Mouse (Mus musculus) cerebellum, postnatal 36 days (tissue): ENCODE measurements at regions not wholly inside any gene's neighbourhood (a gene's known extent, or its start where the extent isn't known, plus 50 kb on each side); places are given as distances from the start of the nearest gene placed in this dataset.
A peak's percentile ranks its signal among the peaks of the same experiment; 100 is the strongest.

ENCODE experiments used
- DNase-seq, 2 experiments: peaks; one replicate each; pipeline ENCODE4 v3.0.0; 2021 to 2022; ENCODE audit warnings: mixed read lengths in 2 of 2

DNA sequence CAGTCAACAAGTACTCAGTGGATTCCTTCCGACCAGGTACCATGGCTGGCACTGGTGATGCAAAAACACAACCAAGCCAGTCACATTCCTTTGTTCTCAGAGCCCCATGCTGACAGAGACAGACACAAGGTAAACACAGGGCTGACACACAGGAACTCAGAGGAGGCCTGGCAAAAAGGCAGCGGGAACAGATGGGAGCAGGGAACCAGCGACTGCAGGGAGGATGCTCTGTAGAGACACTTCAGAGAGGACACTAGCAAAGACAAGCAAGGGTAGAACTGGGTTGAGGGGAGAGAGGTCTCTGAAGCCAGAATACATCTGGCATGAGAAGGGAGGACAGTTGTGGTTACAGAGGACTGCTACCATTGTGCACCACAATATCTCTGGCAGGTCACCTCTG lies 133.6 kb downstream of the Tex36 start:
- peak; percentile 83 to 84 for DNase-seq

DNA sequence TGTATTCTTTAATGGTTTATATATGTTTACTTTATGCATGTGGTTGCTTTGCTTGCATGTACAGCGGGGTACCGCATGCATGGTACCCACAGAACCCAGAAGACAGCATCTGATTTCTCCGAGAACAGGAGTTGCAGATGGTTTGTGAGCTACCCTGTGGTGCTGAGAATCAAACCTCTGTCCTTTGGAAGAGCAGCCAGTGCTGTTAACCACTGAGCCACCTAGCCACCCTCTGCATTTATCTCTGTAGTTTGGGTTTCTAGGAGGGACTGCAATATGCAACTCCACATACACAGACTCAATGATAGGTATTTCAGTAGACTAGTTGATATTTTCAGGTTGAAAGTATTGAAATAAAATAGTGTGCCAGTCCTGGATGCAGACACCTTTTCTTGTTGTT lies 134.4 kb downstream of the Tex36 start:
- no peak for DNase-seq

GRCm38 (mm10) chr7:133459306-133459705 lies 142.7 kb downstream of the Tex36 start:
- DNase-seq, result no peak

DNA sequence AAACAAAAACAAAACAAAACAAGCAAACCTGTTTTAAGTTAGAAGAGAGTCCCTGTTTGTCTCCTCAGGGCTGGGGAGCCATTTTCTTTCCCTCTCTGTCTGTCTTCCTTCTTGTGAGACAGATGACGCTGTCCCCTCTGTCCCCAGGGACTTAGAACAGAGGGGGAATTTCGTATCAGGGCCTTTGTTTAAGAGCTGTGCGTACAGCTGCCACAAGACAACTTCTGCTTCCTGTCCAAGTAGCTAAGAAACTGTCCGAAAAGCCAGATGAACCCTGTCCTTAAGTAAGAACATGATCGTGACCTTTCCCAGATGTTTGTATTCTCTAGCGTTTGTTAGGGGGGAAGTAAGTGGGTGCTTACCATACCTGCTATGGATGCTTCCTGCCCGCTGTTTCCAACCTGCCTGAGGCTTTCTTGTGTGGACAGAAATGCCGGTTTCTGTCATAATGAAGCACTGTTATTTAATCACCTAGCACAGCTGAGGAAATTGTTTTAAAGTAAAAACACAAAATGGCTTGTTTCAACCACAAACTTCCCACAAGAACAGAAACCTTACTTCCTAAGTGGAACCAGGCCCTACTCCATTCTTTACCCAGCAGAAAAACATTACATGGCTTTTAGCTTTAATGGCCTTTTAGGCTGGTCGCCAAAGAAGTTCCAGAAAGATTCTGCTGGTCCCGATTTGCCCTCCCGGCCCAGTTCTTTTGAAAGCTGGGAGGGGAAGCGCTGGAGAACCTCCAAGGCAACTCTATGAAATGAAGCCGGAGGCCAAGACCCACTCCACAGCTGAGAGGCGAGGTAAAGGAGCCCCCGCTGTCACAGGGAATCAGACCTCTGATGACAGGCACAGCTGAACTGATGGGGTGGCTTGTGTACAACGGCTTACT lies 144.3 kb downstream of the Tex36 start:
- no peak for DNase-seq

DNA sequence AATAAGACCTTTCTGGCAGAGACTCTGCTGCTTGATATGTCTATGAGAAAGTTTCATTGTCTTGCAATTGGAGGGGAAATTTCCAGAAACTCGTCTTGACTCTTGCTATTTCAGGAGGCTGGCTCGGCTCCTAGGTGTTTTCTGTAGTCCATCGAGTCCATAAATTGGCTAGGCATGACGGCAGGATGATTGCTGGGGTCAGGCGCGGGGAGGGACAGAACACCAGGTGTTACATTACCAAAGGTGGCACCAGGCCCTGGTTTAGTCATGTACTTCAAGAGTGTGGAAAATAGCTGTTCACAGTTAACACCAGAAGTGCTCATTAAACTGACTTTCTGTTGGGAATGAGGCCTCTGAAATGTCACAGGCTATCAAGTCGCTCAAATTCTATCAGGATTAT lies 151.7 kb downstream of the Tex36 start:
- peak; percentile 25 to 29 for DNase-seq

DNA sequence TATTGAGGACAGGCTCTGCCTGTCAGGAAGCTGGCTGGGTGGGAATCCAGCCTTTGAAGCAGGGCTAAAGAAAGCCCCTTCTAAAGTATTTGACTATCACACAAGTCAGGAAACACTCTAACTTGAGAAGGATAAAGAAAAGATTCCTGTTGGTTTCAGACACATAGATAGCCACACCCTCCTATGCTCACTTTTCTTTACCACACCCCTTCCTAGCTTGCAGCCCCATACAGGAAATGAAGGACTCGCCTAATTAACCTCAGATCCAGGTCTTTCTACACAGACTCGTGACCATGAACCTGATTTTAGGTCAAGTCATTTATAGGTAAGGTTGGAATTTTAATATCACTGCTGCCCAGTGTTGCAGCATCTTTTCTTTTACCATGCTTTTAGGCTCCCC lies 154.9 kb downstream of the Tex36 start:
- DNase-seq, result no peak

- no peak for DNase-seq
Measured at GRCm38 (mm10) chr7:133441661-133442060, 160.3 kb downstream of the Tex36 start.

- DNase-seq, result no peak
Measured at GRCm38 (mm10) chr7:133441169-133441568, 160.8 kb downstream of the Tex36 start.

- DNase-seq, result no peak
Measured at GRCm38 (mm10) chr7:133440711-133441110, 161.2 kb downstream of the Tex36 start.

DNA sequence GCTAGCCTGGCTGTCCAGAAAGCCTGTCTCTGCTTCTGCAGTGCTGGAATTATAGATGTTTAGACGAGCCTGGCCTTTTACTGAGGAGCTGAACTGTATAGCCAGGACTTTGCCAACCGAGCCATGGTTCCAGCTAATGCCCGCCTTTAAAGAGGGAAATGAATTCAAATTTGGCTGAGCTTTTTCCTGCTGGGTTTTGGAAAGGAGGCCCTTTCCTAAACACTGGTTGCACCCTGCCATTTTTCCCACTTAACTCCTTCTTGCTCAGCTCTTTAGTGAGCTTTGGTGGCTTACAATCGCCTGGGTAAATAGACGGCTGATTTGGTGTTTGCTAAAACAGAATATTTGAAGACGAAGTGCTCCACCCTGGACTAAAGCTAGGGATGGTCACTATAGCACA lies 161.9 kb downstream of the Tex36 start:
- DNase-seq, result no peak

- DNase-seq, result no peak
Measured at GRCm38 (mm10) chr7:133438631-133439030, 163.3 kb downstream of the Tex36 start.

DNA sequence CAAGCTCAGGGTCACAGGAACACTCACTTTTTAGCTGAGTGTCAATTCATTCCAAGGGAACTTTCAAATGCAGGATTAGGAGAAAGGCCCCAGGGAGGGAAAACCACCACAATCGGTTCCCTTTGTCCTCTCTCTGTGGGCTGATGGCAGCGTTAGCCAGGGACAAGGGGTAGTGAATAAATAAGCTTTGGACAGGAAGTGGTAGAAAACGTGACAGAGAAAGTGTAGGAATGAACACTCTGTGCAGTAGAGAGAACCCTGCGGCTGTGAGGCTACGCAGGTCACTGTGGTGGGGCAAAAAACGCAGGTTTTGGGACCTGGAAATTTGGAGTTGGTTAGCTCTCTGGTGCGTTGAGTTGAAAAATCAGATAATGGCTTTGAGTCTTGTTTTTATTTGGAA lies 164.1 kb downstream of the Tex36 start:
- DNase-seq, result no peak

DNA sequence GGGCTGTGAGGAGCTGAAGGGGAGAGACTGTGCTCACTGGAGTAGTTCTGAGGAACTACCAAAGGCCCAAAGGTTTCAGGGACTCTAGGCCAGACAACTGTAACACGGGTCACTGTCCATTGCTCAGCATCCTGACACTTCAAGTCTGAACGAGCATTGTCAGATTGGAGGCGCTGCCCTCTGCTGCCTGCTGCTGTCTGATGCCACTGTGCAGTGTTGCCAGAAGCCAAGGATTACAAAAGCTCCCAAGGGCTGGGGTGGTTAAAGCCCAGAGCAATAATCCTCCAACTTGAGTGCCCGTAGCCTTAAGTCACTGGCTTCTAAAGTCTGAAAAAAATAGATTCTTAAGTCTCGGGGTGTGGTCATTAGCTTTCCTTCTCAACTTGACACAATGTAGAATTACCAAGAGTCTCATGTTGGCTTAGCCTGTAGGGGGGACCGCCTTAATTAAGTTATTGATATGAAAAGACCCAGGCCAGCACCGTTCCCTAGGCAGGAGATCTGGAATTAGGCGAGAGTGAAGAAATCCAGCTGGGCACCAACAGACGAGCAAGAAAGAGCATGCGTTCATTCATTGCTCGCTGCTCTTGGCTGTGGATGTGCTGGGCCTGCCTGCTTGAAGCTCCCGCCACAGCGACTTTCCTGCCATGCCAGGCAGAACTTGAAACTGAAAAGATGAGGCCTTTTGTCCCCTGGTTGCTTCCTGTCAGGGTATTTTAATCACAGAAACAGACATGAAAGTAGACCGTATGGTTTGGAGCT lies 166.2 kb downstream of the Tex36 start:
- DNase-seq, result peak in 1 of 2 experiments; percentile 20

GRCm38 (mm10) chr7:133434027-133434820 lies 167.7 kb downstream of the Tex36 start:
- no peak for DNase-seq

DNA sequence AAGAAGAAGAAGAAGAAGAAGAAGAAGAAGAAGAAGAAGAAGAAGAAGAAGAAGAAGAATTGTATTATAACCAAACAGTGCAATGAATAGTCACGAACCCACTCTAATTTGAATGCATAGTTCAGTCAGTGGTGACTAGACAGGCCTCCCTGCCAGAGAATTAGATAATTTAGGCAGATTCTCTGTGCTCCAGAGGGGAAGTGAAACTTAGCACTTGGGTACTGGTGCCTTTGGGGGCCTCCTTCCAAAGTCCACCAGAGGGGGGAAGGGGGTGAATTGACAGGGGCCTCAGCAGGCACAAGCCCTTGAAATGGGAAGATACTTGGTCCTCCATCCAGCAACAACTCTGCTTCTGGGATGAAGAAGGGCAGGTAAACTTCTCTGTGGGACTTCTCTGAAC lies 169.6 kb downstream of the Tex36 start:
- DNase-seq, result no peak

GRCm38 (mm10) chr7:133402072-133402471 lies 199.9 kb downstream of the Tex36 start:
- DNase-seq, result no peak

DNA sequence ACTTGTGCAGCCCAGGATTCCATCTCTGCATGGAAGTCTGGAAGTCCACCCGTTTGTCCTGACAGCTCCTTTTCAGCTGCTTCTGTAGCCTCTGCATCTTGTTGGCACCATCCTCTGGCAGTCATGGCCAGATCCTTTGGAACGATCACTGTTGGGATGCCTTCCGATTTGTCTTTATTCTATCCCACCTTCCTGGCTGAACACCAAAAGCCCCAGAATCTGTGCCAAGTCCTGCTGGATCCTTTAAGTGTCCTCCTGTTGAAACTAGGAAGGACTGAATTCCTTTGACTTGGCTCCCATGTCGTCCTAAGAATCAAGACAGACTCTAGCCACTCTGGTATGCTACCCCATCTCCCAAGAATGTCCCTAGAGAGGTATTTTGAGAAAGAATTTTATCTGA lies 201.3 kb downstream of the Tex36 start:
- no peak for DNase-seq

GRCm38 (mm10) chr7:133388716-133389115 lies 213.2 kb downstream of the Tex36 start:
- DNase-seq, result peak; percentile 46 to 56

- DNase-seq, result no peak
Measured at GRCm38 (mm10) chr7:133382032-133382712, 219.8 kb downstream of the Tex36 start.

DNA sequence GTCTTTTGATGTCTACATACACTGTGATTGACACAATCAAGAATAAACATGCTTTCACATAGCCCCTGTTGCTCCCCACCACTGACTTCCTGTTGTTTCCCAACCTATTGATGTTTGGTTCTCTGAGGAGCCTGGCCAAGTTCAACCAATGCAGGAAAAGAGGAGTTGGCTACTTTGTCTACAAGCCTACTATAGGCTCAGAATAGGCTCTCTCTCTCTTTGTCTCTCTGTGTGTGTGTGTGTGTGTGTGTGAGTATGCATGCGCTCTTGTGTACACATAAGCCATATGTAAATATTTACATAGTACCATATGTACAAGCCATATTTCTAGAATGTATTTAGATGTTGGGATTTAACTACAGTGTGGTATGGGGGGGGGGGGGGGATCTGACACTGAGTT lies 222.6 kb downstream of the Tex36 start:
- DNase-seq, result no peak

DNA sequence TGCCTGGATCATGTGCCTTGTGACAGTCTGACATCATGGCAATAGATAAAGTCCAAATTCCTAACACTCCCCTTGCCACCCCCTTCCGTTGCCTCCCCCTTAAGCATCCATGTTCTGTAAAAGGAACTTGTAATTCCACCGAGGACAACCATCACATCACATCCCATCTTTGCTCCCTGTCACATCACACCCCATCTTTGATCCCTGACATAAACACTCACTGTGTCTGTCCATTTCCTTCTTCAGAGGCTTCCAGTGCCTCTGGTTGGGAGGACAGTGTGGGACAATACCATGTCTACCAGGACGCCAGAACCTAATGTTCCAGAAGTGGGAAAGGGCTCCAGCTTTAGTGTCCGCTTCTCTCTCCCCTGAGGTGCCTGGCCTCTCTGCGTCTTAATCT lies 223.6 kb downstream of the Tex36 start:
- no peak for DNase-seq

GRCm38 (mm10) chr7:133376833-133377484 lies 225.0 kb downstream of the Tex36 start:
- DNase-seq, result no peak
